Mouse (Mus musculus): Measurements from ENCODE around the gene Nme2. TPM values are rescaled to one million over a fixed set of nuclear protein-coding genes. Genes with fewer than 3 reads are reported as not detected.

Gene Nme2
- total and polyA plus RNA-seq, 3 experiments = 945 to 1,722 (median 1,555) TPM

- in situ Hi-C loops (cut with MboI; ENCODE audit: low pct_ligation_motif_present, low pct_unique_long_range_greater_than_20kb, low sequenced_read_pairs) (no loop called here), dilution Hi-C loops (cut with MboI; ENCODE audit: extremely low pct_ligation_motif_present, extremely low pct_unique_long_range_greater_than_20kb, low sequenced_read_pairs) (no loop called here)
- H3K4me3 ChIP-seq (replicated peaks in 1 of 3; ENCODE audit: low read depth in 2 of 3, low read length in 2 of 3, poor library complexity in 1 of 3) = no peak overlapping the region
- peaks cover 3 to 32% of the 10 kb centered on the region in 2 experiments for H3K4me1 ChIP-seq (ENCODE audit: control insufficient read depth in 1 of 2, insufficient read depth in 2 of 2)
- H3K36me3 ChIP-seq (replicated peaks in 1 of 2; ENCODE audit: control insufficient read depth in 1 of 2, insufficient read depth in 1 of 2, low read length in 1 of 2) = peaks cover 0 to 33% of the 10 kb centered on the region in 2 experiments
- DNase-seq (ENCODE audit: extremely low read depth) = no peak
- no peak overlapping the region for H3K27ac ChIP-seq (ENCODE audit: insufficient read depth, low read depth)
- no peak overlapping the region for H3K4me2 ChIP-seq (ENCODE audit: insufficient read depth, low read depth, poor library complexity, severe bottlenecking)
- H3K9me3 ChIP-seq (replicated peaks; ENCODE audit: low read length) = no peaks in the 10 kb centered on the region
- H3K27me3 ChIP-seq (replicated peaks) = no peaks in the 10 kb centered on the region
- TF ChIP-seq E2F4 (IDR thresholded peaks at IDR 0.05; ENCODE audit: insufficient replicate concordance, low read depth, low read length) (no peak), MAZ (IDR thresholded peaks at IDR 0.05; ENCODE audit: low read depth, low read length) (no peak), CHD2 (IDR thresholded peaks at IDR 0.05; ENCODE audit: low read length) (no peak), MXI1 (IDR thresholded peaks at IDR 0.05; ENCODE audit: low read depth, low read length) (no peak), EP300 (IDR thresholded peaks at IDR 0.05; ENCODE audit: low read length) (no peak), MEF2A (IDR thresholded peaks at IDR 0.05; ENCODE audit: borderline replicate concordance, low read depth, low read length) (no peak), CHD1 (IDR thresholded peaks at IDR 0.05; ENCODE audit: low read depth, low read length) (no peak), POLR2A (IDR thresholded peaks at IDR 0.05; ENCODE audit: low read depth, low read length) (no peak), GABPA (IDR thresholded peaks at IDR 0.05; ENCODE audit: insufficient replicate concordance, low read depth, low read length) (no peak)
- no peak overlapping the region for H3K9ac ChIP-seq (ENCODE audit: insufficient read depth, low read depth)
- peaks cover 47% of the 10 kb centered on the region for H3K79me2 ChIP-seq (replicated peaks; ENCODE audit: control insufficient read depth, extremely low read depth, insufficient read depth, poor library complexity, severe bottlenecking)
These were observed 43.2 kb upstream of the Nme2 start for GRCm38 (mm10) chr11:93999276-93999675.

GRCm38 (mm10) chr11:93997141-93997775, 41.2 kb upstream of the Nme2 start:
- H3K27ac ChIP-seq (ENCODE audit: insufficient read depth, low read depth) = no peak overlapping the region

More at GRCm38 (mm10) chr11:93997141-93997775, 41.2 kb upstream of the Nme2 start:
- H3K9me3 ChIP-seq (replicated peaks; ENCODE audit: low read length) = no peaks in the 10 kb centered on the region
- H3K79me2 ChIP-seq (replicated peaks; ENCODE audit: control insufficient read depth, extremely low read depth, insufficient read depth, poor library complexity, severe bottlenecking) = peaks cover 44% of the 10 kb centered on the region
- H3K4me1 ChIP-seq (ENCODE audit: control insufficient read depth in 1 of 2, insufficient read depth in 2 of 2) = peaks cover 3 to 39% of the 10 kb centered on the region in 2 experiments
- H3K36me3 ChIP-seq (replicated peaks in 1 of 2; ENCODE audit: control insufficient read depth in 1 of 2, insufficient read depth in 1 of 2, low read length in 1 of 2) = peaks cover 0 to 23% of the 10 kb centered on the region in 2 experiments
- DNase-seq (ENCODE audit: extremely low read depth) = peak; percentile 59
- dilution Hi-C loops (cut with MboI; ENCODE audit: extremely low pct_ligation_motif_present, extremely low pct_unique_long_range_greater_than_20kb, low sequenced_read_pairs) (no loop called here), in situ Hi-C loops (cut with MboI; ENCODE audit: low pct_ligation_motif_present, low pct_unique_long_range_greater_than_20kb, low sequenced_read_pairs) (no loop called here)
- H3K9ac ChIP-seq (ENCODE audit: insufficient read depth, low read depth) = peak overlapping the region; percentile 63; the same call in 1 of the 2 replicates
- H3K27me3 ChIP-seq (replicated peaks) = no peaks in the 10 kb centered on the region
- no peak for TF ChIP-seq USF1 (IDR thresholded peaks at IDR 0.05; ENCODE audit: low read depth, low read length)
- TF ChIP-seq ZMIZ1 (IDR thresholded peaks at IDR 0.05; ENCODE audit: low read depth, low read length) = no peak
- no peak for TF ChIP-seq RAD21 (IDR thresholded peaks at IDR 0.05; ENCODE audit: low read depth, low read length)
- no peak for TF ChIP-seq SMC3 (IDR thresholded peaks at IDR 0.05; ENCODE audit: low read depth, low read length)
- peak; percentile 86 for TF ChIP-seq MXI1 (IDR thresholded peaks at IDR 0.05; ENCODE audit: low read depth, low read length)
- TF ChIP-seq ELF1 (IDR thresholded peaks at IDR 0.05; ENCODE audit: low read depth, low read length) = no peak
- TF ChIP-seq SIN3A (IDR thresholded peaks at IDR 0.05; ENCODE audit: low read length) = peak; percentile 99
- no peak for TF ChIP-seq JUN (IDR thresholded peaks at IDR 0.05; ENCODE audit: insufficient read depth, low read depth, low read length)
- no peak for TF ChIP-seq JUND (conservative IDR thresholded peaks at IDR 0.05; ENCODE audit: low read depth, low read length)
- no peak for TF ChIP-seq NRF1 (IDR thresholded peaks at IDR 0.05; ENCODE audit: low read depth, low read length)
- no peak for TF ChIP-seq ETS1 (conservative IDR thresholded peaks at IDR 0.05; ENCODE audit: low read depth, low read length)
- H3K4me2 ChIP-seq (ENCODE audit: insufficient read depth, low read depth, poor library complexity, severe bottlenecking) = peak overlapping the region; percentile 100
- peak overlapping the region; percentile 77 to 94 (median 84) for H3K4me3 ChIP-seq (replicated peaks in 1 of 3; ENCODE audit: low read depth in 2 of 3, low read length in 2 of 3, poor library complexity in 1 of 3)
